Mouse (Mus musculus): ENCODE measurements at regions not wholly inside any gene's neighbourhood (a gene's known extent, or its start where the extent isn't known, plus 50 kb on each side); places are given as distances from the start of the nearest gene placed in this dataset.

DNA sequence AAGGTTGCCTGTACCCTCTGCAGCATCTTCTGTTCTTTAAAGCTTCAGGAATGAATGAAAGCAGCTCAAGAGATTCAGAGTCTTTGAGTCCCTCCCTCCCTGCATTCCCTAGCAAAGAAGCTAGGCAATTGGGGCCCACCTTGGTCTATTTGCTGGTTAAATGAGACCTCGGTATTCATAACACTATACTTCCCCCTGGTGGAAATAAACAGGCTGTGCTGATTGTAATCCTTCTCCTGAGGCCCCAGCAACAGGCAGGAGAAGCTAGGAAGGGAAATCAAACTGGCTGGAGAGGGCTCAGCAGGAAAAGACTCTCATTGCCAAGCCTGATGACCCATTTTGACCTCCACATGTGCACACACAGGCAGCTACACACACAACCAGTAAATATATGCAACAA is 137.1 kb downstream of the Sh3bp4 start:
- Histone ChIP-seq H3K36me3 (ENCODE audit: control insufficient read depth in 1 of 2, insufficient read depth in 2 of 2, low read length in 2 of 2) (no peaks in the 10 kb centered on the region), H3K27ac (ENCODE audit: control insufficient read depth, low read depth, low read length) (no peak overlapping the region), H3K4me3 (ENCODE audit: control insufficient read depth in 1 of 2, insufficient read depth in 1 of 2, low read depth in 2 of 2, low read length in 2 of 2) (no peak overlapping the region), H3K79me2 (ENCODE audit: control insufficient read depth, insufficient read depth, low read length, poor library complexity) (no peaks in the 10 kb centered on the region), H3K9ac (ENCODE audit: control insufficient read depth, low read depth, low read length, poor library complexity, severe bottlenecking) (no peak overlapping the region), H3K9me3 (replicated peaks; ENCODE audit: insufficient read depth, low read length) (no peaks in the 10 kb centered on the region; the same call in 1 of the 2 replicates), H3K4me1 (ENCODE audit: control insufficient read depth in 1 of 2, insufficient read depth in 2 of 2, low read length in 2 of 2) (no peaks in the 10 kb centered on the region), H3K27me3 (ENCODE audit: control insufficient read depth in 1 of 2, insufficient read depth in 2 of 2, low read length in 2 of 2) (no peaks in the 10 kb centered on the region)
- DNase-seq (ENCODE audit: low read depth, low spot score): no peak
- TF ChIP-seq TCF12 (IDR thresholded peaks at IDR 0.05; ENCODE audit: low read depth, low read length): no peak
- TF ChIP-seq TBP (IDR thresholded peaks at IDR 0.05; ENCODE audit: low read depth, low read length): no peak
- TF ChIP-seq EP300 (IDR thresholded peaks at IDR 0.05; ENCODE audit: low read depth in 1 of 2, low read length in 2 of 2): no peak
- TF ChIP-seq RAD21 (IDR thresholded peaks at IDR 0.05; ENCODE audit: low read depth, low read length): no peak
- TF ChIP-seq KAT2A (conservative IDR thresholded peaks at IDR 0.05; ENCODE audit: low read depth, low read length): no peak
- no peak for TF ChIP-seq USF2 (IDR thresholded peaks at IDR 0.05; ENCODE audit: borderline replicate concordance in 1 of 2, insufficient read depth in 1 of 2, low read depth in 1 of 2, low read length in 2 of 2)
- TF ChIP-seq POLR2A (IDR thresholded peaks at IDR 0.05; ENCODE audit: control insufficient read depth in 1 of 2, insufficient read depth in 1 of 2, low read depth in 1 of 2, low read length in 2 of 2, poor library complexity in 1 of 2): no peak
- no peak for TF ChIP-seq E2F4 (IDR thresholded peaks at IDR 0.05; ENCODE audit: borderline replicate concordance, low read depth, low read length)
- no peak for TF ChIP-seq NRF1 (IDR thresholded peaks at IDR 0.05; ENCODE audit: insufficient read depth, low read depth, low read length, poor library complexity, severe bottlenecking)
- TF ChIP-seq CTCF (IDR thresholded peaks at IDR 0.05 in 2 of 3, conservative IDR thresholded peaks at IDR 0.05 in 1 of 3; ENCODE audit: control insufficient read depth in 1 of 3, insufficient read depth in 1 of 3, low read depth in 2 of 3, low read length in 3 of 3, poor library complexity in 1 of 3, severe bottlenecking in 1 of 3): no peak

DNA sequence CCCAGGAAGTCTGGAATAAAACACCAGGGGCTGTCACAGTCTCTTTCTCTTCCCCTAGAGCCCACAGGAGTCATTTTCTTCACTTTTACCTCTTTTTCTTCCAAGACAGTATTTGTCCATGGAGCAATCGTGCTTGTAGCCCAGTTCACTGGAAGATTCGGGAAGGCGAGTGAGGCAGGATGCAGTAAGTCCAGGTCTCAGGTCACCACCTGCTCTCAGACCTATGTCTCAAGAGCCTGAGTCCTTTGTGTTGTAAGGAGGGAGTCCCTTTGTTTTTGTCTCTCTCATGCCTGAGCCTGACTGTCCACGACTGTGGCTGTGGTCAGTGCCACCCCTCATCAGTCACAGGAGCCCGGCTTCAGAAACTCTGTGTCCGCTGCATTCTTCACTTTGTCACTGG is 140.9 kb downstream of the Sh3bp4 start:
- H3K27me3 ChIP-seq (ENCODE audit: control insufficient read depth in 1 of 2, insufficient read depth in 2 of 2, low read length in 2 of 2): no peaks in the 10 kb centered on the region
- H3K27ac ChIP-seq (ENCODE audit: control insufficient read depth, low read depth, low read length): no peak overlapping the region
- H3K79me2 ChIP-seq (ENCODE audit: control insufficient read depth, insufficient read depth, low read length, poor library complexity): no peaks in the 10 kb centered on the region
- no peak for TF ChIP-seq MYB (IDR thresholded peaks at IDR 0.05; ENCODE audit: low read depth, low read length)
- TF ChIP-seq POLR2A (IDR thresholded peaks at IDR 0.05; ENCODE audit: control insufficient read depth in 1 of 2, insufficient read depth in 1 of 2, low read depth in 1 of 2, low read length in 2 of 2, poor library complexity in 1 of 2): no peak
- no peak for TF ChIP-seq NRF1 (IDR thresholded peaks at IDR 0.05; ENCODE audit: insufficient read depth, low read depth, low read length, poor library complexity, severe bottlenecking)
- TF ChIP-seq POLR2AphosphoS2 (IDR thresholded peaks at IDR 0.05; ENCODE audit: low read length): no peak
- no peak for DNase-seq (ENCODE audit: low read depth, low spot score)
- no peaks in the 10 kb centered on the region for H3K4me1 ChIP-seq (ENCODE audit: control insufficient read depth in 1 of 2, insufficient read depth in 2 of 2, low read length in 2 of 2)
- H3K9me3 ChIP-seq (replicated peaks; ENCODE audit: insufficient read depth, low read length): no peaks in the 10 kb centered on the region; the same call in 1 of the 2 replicates
- no peak overlapping the region for H3K9ac ChIP-seq (ENCODE audit: control insufficient read depth, low read depth, low read length, poor library complexity, severe bottlenecking)
- no peak overlapping the region for H3K4me3 ChIP-seq (ENCODE audit: control insufficient read depth in 1 of 2, insufficient read depth in 1 of 2, low read depth in 2 of 2, low read length in 2 of 2)
- no peaks in the 10 kb centered on the region for H3K36me3 ChIP-seq (ENCODE audit: control insufficient read depth in 1 of 2, insufficient read depth in 2 of 2, low read length in 2 of 2)

DNA sequence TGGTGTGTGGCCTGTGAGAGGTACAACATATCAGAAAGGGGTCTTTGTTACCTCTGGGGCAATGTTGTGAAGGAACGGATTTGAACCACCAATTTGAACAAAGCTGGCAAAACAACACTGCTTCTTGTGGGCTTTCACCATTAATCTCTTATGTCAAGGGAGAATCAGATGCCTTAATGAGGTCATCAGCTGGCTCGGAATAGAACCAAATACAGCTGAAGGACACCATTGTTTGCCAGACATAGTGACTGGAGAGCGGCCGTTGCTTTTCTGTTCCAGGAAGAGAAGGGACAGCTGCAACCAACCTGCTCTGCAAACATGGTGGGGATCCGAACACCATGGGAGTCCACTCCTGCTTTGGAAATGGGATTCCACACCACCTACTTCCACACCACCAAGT is 158.2 kb downstream of the Sh3bp4 start:
- Histone ChIP-seq H3K9ac (ENCODE audit: control insufficient read depth, low read depth, low read length, poor library complexity, severe bottlenecking) (no peak overlapping the region), H3K4me3 (ENCODE audit: control insufficient read depth in 1 of 2, insufficient read depth in 1 of 2, low read depth in 2 of 2, low read length in 2 of 2) (no peak overlapping the region), H3K36me3 (ENCODE audit: control insufficient read depth in 1 of 2, insufficient read depth in 2 of 2, low read length in 2 of 2) (no peaks in the 10 kb centered on the region), H3K4me1 (ENCODE audit: control insufficient read depth in 1 of 2, insufficient read depth in 2 of 2, low read length in 2 of 2) (no peaks in the 10 kb centered on the region), H3K27ac (ENCODE audit: control insufficient read depth, low read depth, low read length) (no peak overlapping the region), H3K27me3 (ENCODE audit: control insufficient read depth in 1 of 2, insufficient read depth in 2 of 2, low read length in 2 of 2) (no peaks in the 10 kb centered on the region), H3K9me3 (replicated peaks; ENCODE audit: insufficient read depth, low read length) (no peaks in the 10 kb centered on the region), H3K79me2 (ENCODE audit: control insufficient read depth, insufficient read depth, low read length, poor library complexity) (no peaks in the 10 kb centered on the region)
- no peak for DNase-seq (ENCODE audit: low read depth, low spot score)
- no peak for TF ChIP-seq JUND (IDR thresholded peaks at IDR 0.05; ENCODE audit: low read depth, low read length)
- no peak for TF ChIP-seq MYB (IDR thresholded peaks at IDR 0.05; ENCODE audit: low read depth, low read length)
- no peak for TF ChIP-seq ETS1 (IDR thresholded peaks at IDR 0.05; ENCODE audit: low read depth, low read length)
- no peak for TF ChIP-seq TBP (IDR thresholded peaks at IDR 0.05; ENCODE audit: low read depth, low read length)
